Mouse (Mus musculus) heart, adult 2 months (tissue): ENCODE results near the gene Ankrd9. TPM values are rescaled to one million over a fixed set of nuclear protein-coding genes. Genes with fewer than 3 reads are reported as not detected.
A peak's percentile ranks its signal among the peaks of the same experiment; 100 is the strongest.

Experiments
- DNase-seq, 2 experiments: peaks; one replicate each; pipeline ENCODE4 v3.0.0; 2021
- H3K27ac ChIP-seq: fragments of 200-600 bp; 2 replicates; pipeline ENCODE4 v1.8.1; 2022
- H3K27me3 ChIP-seq: fragments of 200-500 bp; 2 replicates; pipeline ENCODE4 v1.6.1; 2012; ENCODE audit warnings: mild to moderate bottlenecking, low read length, inconsistent platforms, mixed read lengths; ENCODE audit not compliant: control insufficient read depth, insufficient read depth
- H3K36me3 ChIP-seq: fragments of 200-500 bp; 2 replicates; pipeline ENCODE4 v1.6.1; 2012; ENCODE audit warnings: low read length, inconsistent platforms; ENCODE audit not compliant: control insufficient read depth, insufficient read depth
- H3K4me1 ChIP-seq: fragments of 200-500 bp; 2 replicates; pipeline ENCODE4 v1.6.1; 2011; ENCODE audit warnings: low read length; ENCODE audit not compliant: control insufficient read depth, insufficient read depth
- H3K4me3 ChIP-seq: fragments of 200-600 bp; 2 replicates; pipeline ENCODE4 v1.8.1; 2022
- H3K79me2 ChIP-seq: fragments of 200-500 bp; replicated peaks from 2 replicates; pipeline ENCODE4 v1.6.1; 2012; ENCODE audit warnings: mild to moderate bottlenecking, inconsistent platforms, low read length, moderate library complexity, mixed read lengths; ENCODE audit not compliant: control insufficient read depth, insufficient read depth
- H3K9ac ChIP-seq: fragments of 200-500 bp; 2 replicates; pipeline ENCODE4 v1.6.1; 2012; ENCODE audit warnings: low read depth, mild to moderate bottlenecking, control low read depth, inconsistent platforms, low read length, mixed read lengths
- CTCF ChIP-seq: fragments of 200-600 bp; IDR thresholded peaks from 2 replicates; pipeline ENCODE4 v1.8.1; 2022; ENCODE audit warnings: antibody characterized with exemption, mild to moderate bottlenecking, moderate library complexity
- EP300 ChIP-seq: fragments of 200-500 bp; IDR thresholded peaks from 2 replicates; pipeline ENCODE4 v1.6.1; 2011; ENCODE audit warnings: low read depth, low read length, control low read depth; ENCODE audit not compliant: insufficient read depth
- POLR2A ChIP-seq: fragments of 200-500 bp; IDR thresholded peaks from 2 replicates; pipeline ENCODE4 v1.6.1; 2011; ENCODE audit warnings: mild to moderate bottlenecking, low read depth, low read length, control low read depth; ENCODE audit not compliant: insufficient read depth
- WGBS: fragments of 180-500 bp; shearing (Covaris S2); methylation state at CpG from one replicate; pipeline ENCODE4 v1.1.7; 2018; 5-methylcytosine and 5-hydroxymethylcytosine counted together
- intact Hi-C: fragments of 180-260 bp; cut with DNase I; formaldehyde crosslinking; loops from one replicate; pipeline ENCODE4 v1.15.1; 2025
- polyA plus RNA-seq: library from polyadenylated mRNA; depleted of rRNA; stranded (reverse); fragments of >200 nt; gene quantifications from 2 replicates; pipeline ENCODE4 v1.2.3, GENCODE M21; 2012
- total RNA-seq, 2 experiments: library from RNA; stranded (reverse); gene quantifications; 2 replicates each; pipeline ENCODE4 v1.2.3; 2021

Gene Ankrd9
- total and polyA plus RNA-seq, 3 experiments: 59.3 to 93.2 (median 84.2) TPM

- 70% methylated on average over 6 of the region's 6 CpGs for WGBS
- intact Hi-C loops: no loop called here
- Histone ChIP-seq H3K79me2 (no peaks in the 10 kb centered on the region), H3K27ac (no peak overlapping the region), H3K27me3 (no peaks in the 10 kb centered on the region), H3K36me3 (no peaks in the 10 kb centered on the region), H3K4me1 (peaks cover 15% of the 10 kb centered on the region), H3K4me3 (no peak overlapping the region), H3K9ac (no peak overlapping the region)
- TF ChIP-seq CTCF (no peak), EP300 (no peak), POLR2A (no peak)
- no peak for DNase-seq
These were observed 30.9 kb upstream of the Ankrd9 start for GRCm38 (mm10) chr12:111009615-111010257.

- intact Hi-C loops: no loop called here
- no peaks in the 10 kb centered on the region for H3K27me3 ChIP-seq
- WGBS: 23% methylated on average over 11 of the region's 11 CpGs
- TF ChIP-seq EP300: no peak
- TF ChIP-seq CTCF: no peak
- TF ChIP-seq POLR2A: no peak
- H3K4me1 ChIP-seq: peaks cover 15% of the 10 kb centered on the region
- peak overlapping the region; percentile 38; the same call in 1 of the 2 replicates for H3K27ac ChIP-seq
- peak in 1 of 2 experiments; percentile 14 for DNase-seq
- H3K9ac ChIP-seq: no peak overlapping the region
- no peak overlapping the region for H3K4me3 ChIP-seq
- no peaks in the 10 kb centered on the region for H3K36me3 ChIP-seq
- no peaks in the 10 kb centered on the region for H3K79me2 ChIP-seq
These were observed 30.0 kb upstream of the Ankrd9 start for GRCm38 (mm10) chr12:111008500-111009490.

GRCm38 (mm10) chr12:111007134-111008103, 28.6 kb upstream of the Ankrd9 start:
- TF ChIP-seq POLR2A (peak; percentile 37; the same call in 1 of the 2 replicates), CTCF (no peak), EP300 (no peak)
- Histone ChIP-seq H3K36me3 (no peaks in the 10 kb centered on the region), H3K4me3 (no peak overlapping the region), H3K9ac (no peak overlapping the region), H3K27ac (peak overlapping the region; percentile 38), H3K27me3 (no peaks in the 10 kb centered on the region), H3K79me2 (no peaks in the 10 kb centered on the region), H3K4me1 (peaks cover 15% of the 10 kb centered on the region)
- peak in 1 of 2 experiments; percentile 36 for DNase-seq
- 41% methylated on average over 14 of the region's 14 CpGs for WGBS
- intact Hi-C loops: no loop called here

- Histone ChIP-seq H3K79me2 (no peaks in the 10 kb centered on the region), H3K27ac (no peak overlapping the region)
These were observed 27.5 kb upstream of the Ankrd9 start for GRCm38 (mm10) chr12:111006339-111006738.

GRCm38 (mm10) chr12:111005803-111006202, 27.0 kb upstream of the Ankrd9 start:
- H3K36me3 ChIP-seq: no peaks in the 10 kb centered on the region
- H3K4me3 ChIP-seq: no peak overlapping the region
- H3K27ac ChIP-seq: no peak overlapping the region
- no peaks in the 10 kb centered on the region for H3K27me3 ChIP-seq
- peaks cover 15% of the 10 kb centered on the region for H3K4me1 ChIP-seq
- H3K9ac ChIP-seq: no peak overlapping the region
- no peak for TF ChIP-seq CTCF
- no peak for TF ChIP-seq POLR2A
- TF ChIP-seq EP300: no peak
- no peak for DNase-seq
- intact Hi-C loops: no loop called here
- 79% methylated on average over 6 of the region's 6 CpGs for WGBS
- no peaks in the 10 kb centered on the region for H3K79me2 ChIP-seq

More at GRCm38 (mm10) chr12:111006339-111006738, 27.5 kb upstream of the Ankrd9 start:
- Histone ChIP-seq H3K9ac (no peak overlapping the region), H3K4me3 (no peak overlapping the region), H3K4me1 (peaks cover 15% of the 10 kb centered on the region), H3K27me3 (no peaks in the 10 kb centered on the region), H3K36me3 (no peaks in the 10 kb centered on the region)
- TF ChIP-seq POLR2A (no peak), CTCF (no peak), EP300 (no peak)
- no peak for DNase-seq
- intact Hi-C loops: no loop called here
- WGBS: 67% methylated on average over 5 of the region's 5 CpGs
